Mouse (Mus musculus) heart, adult 11 months (tissue): ENCODE data around the gene Bfsp1.
A peak's percentile ranks its signal among the peaks of the same experiment; 100 is the strongest.

Experiments used
- DNase-seq: peaks from one replicate; pipeline ENCODE4 v3.0.0; 2022

The Bfsp1 gene

GRCm38 (mm10) chr2:143862484-143863231 is at the start of gene Bfsp1:
TSS of gene Bfsp1 (minus strand) at chr2:143863173.
- DNase-seq: peak; percentile 96

- peak; percentile 81 for DNase-seq
Measured at GRCm38 (mm10) chr2:143912199-143912598, 49.2 kb upstream of the Bfsp1 start.

- DNase-seq: peak; percentile 72
Measured at GRCm38 (mm10) chr2:143909230-143909629, 46.3 kb upstream of the Bfsp1 start.

GRCm38 (mm10) chr2:143904896-143905295 is 41.9 kb upstream of the Bfsp1 start:
- peak; percentile 84 for DNase-seq

GRCm38 (mm10) chr2:143903376-143904045 is 40.5 kb upstream of the Bfsp1 start:
- peak; percentile 92 for DNase-seq

- DNase-seq: peak; percentile 92
Measured at GRCm38 (mm10) chr2:143900821-143901351, 37.9 kb upstream of the Bfsp1 start.

GRCm38 (mm10) chr2:143899470-143900220 is 36.7 kb upstream of the Bfsp1 start:
- DNase-seq: peak; percentile 72

GRCm38 (mm10) chr2:143891302-143892048 is 28.5 kb upstream of the Bfsp1 start:
- DNase-seq: peak; percentile 52

- DNase-seq: peak; percentile 44
Measured at GRCm38 (mm10) chr2:143889860-143890433, 27.0 kb upstream of the Bfsp1 start.

GRCm38 (mm10) chr2:143889131-143889859 is 26.3 kb upstream of the Bfsp1 start:
- DNase-seq: peak; percentile 55

GRCm38 (mm10) chr2:143882606-143883288 is 19.8 kb upstream of the Bfsp1 start:
- DNase-seq: peak; percentile 83

GRCm38 (mm10) chr2:143882002-143882401 is 19.0 kb upstream of the Bfsp1 start:
- peak; percentile 60 for DNase-seq

- peak; percentile 71 for DNase-seq
Measured at GRCm38 (mm10) chr2:143879311-143879710, 16.3 kb upstream of the Bfsp1 start.

- peak; percentile 81 for DNase-seq
Measured at GRCm38 (mm10) chr2:143876929-143877632, 14.1 kb upstream of the Bfsp1 start.

GRCm38 (mm10) chr2:143876026-143876425 is 13.1 kb upstream of the Bfsp1 start:
- peak; percentile 13 for DNase-seq

- peak; percentile 97 for DNase-seq
Measured at GRCm38 (mm10) chr2:143870936-143871688, 8.1 kb upstream of the Bfsp1 start.

- DNase-seq: peak; percentile 97
Measured at GRCm38 (mm10) chr2:143867326-143867725, 4.4 kb upstream of the Bfsp1 start.

GRCm38 (mm10) chr2:143864600-143864999 is 1.6 kb upstream of the Bfsp1 start:
- peak; percentile 78 for DNase-seq

GRCm38 (mm10) chr2:143859166-143859565 is 3.8 kb downstream of the Bfsp1 start:
- peak; percentile 74 for DNase-seq
